Mouse (Mus musculus): Measurements from ENCODE around the gene Wfdc18.

Gene Wfdc18

DNA sequence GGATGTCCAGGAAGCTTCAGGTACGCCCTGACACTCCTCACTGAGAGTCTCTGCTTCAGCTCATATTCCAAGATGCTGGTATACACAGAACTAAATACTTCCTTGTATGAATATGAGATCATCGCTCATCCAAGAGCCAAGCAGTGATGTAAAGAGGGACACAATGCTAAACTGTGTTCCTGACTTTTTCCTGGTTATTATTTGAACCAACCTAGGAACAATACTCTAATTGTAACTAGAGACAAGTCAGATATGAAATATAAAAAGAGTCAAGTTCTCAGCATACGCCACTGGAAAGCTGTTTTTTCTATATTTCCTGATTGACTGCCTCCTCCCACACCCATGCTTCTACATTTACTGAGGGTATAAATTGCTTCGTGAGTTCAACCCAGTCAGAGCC lies at the start of gene Wfdc18:
TSS of gene Wfdc18 (plus strand) at position 301 of the 400 bp plus-strand sequence.
- DNase-seq (ENCODE audit: low read depth, low spot score), result peak; percentile 46

DNA sequence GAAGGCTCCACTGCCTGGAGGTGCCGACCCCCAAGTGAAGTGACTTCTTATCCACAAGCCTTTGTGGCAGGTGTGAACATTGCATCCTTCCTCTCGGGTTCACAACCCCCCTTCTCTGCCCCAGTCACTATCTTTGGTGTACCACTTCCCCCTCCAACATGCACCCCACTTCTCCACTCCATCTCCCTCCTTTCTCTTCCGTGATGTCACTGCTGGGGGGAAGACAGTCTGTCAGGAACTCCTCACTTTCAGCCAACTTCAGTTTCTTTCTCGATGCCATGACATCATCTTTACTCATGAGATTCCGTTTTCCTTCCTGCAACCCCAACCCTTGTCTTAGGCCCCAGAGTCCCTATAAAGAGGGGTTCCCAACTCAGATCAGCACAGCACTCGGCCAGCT lies 46.6 kb upstream of the Wfdc18 start, which contains the start of gene Ccl4:
TSS of gene Ccl4 (plus strand) at position 381 of the 400 bp plus-strand sequence.
- peak; percentile 19 for DNase-seq (ENCODE audit: low read depth, low spot score)

GRCm38 (mm10) chr11:83663532-83663931 lies 45.3 kb upstream of the Wfdc18 start:
- no peak for DNase-seq (ENCODE audit: low read depth, low spot score)

GRCm38 (mm10) chr11:83671743-83672142 lies 37.1 kb upstream of the Wfdc18 start:
- DNase-seq (ENCODE audit: low read depth, low spot score), result peak; percentile 7

DNA sequence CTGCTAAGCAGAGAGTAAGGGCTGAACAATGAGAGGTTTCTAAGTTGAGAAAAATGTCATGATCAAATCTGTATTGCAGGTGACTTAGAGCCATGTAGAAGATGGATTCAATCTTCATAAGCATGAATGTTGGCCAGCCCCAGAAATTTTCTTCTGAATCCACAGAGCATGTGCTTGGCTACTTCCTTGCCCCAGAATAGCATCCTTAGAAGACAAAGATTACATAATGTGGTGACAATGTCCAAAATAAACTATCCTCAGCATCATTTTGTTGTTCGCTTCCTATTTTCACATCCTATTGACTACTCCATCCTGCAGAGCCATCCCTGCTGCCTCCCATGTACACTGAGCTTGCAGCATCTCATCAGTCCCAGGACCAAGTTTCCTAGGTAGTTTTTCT lies 33.1 kb upstream of the Wfdc18 start:
- peak; percentile 8 for DNase-seq (ENCODE audit: low read depth, low spot score)

DNA sequence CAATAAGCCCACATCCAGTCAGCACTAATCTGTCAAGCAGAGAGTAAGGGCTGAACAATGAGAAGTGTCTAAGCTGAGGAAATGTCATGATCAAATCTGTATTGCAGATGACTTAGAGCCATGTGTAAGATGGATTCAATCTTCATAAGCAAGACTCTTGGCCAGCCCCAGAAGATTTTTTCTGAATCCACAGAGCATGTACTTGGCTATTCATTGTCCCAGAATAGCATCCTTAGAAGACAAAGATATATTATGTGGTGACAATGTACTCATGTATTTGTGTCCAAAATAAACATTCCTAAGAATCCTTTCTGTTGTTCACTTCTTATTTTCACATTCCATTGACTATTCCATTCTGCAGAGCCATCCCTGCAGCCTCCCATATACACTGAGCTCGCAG lies 18.9 kb upstream of the Wfdc18 start:
- DNase-seq (ENCODE audit: low read depth, low spot score), result no peak

DNA sequence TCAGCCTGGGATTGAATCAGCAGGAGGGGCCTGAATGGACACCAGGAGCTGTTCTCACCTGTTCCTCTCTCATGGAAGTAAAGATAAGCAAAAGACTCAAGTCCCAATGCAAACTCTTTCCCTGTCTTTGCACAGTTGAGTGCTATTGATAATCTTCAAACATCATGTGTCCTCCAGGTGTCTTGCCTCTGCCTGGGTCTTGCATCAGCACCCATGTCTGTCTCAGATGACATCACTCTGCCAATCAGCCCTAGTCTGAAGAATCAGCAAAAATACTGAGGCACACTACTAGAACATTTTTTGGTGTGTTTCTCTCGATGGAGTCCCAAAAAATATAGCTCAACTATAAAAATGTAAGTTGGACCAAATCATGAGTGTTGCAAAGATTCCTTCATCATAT lies 16.8 kb upstream of the Wfdc18 start:
- DNase-seq (ENCODE audit: low read depth, low spot score), result no peak

GRCm38 (mm10) chr11:83703705-83704104 lies 5.1 kb upstream of the Wfdc18 start, which contains the start of gene Wfdc17:
TSS of gene Wfdc17 (plus strand) at chr11:83703991.
- no peak for DNase-seq (ENCODE audit: low read depth, low spot score)

- DNase-seq (ENCODE audit: low read depth, low spot score), result peak; percentile 31
Observed at GRCm38 (mm10) chr11:83709683-83710082, 868 bp downstream of the Wfdc18 start.

DNA sequence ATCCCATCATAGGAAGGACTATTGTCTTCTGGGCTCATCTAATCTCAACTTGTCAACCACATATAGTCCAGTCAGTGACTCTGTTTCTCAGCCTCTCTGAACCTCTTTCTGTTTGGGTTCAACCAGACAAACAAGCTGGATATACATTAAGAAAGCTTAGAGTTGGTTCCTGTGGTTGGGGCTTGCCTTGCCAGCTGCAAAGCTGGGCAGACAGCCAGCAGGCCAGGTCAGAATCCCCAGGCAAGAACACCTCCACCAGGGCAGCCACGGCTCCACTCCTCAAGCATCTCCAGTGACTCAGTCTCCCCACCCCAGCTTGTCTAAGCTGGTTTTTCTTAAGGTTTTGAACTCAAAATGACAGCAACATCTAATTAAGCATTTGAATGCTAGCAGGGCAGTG lies 3.9 kb downstream of the Wfdc18 start:
- DNase-seq (ENCODE audit: low read depth, low spot score), result no peak

GRCm38 (mm10) chr11:83713925-83714324 lies 5.1 kb downstream of the Wfdc18 start:
- no peak for DNase-seq (ENCODE audit: low read depth, low spot score)

DNA sequence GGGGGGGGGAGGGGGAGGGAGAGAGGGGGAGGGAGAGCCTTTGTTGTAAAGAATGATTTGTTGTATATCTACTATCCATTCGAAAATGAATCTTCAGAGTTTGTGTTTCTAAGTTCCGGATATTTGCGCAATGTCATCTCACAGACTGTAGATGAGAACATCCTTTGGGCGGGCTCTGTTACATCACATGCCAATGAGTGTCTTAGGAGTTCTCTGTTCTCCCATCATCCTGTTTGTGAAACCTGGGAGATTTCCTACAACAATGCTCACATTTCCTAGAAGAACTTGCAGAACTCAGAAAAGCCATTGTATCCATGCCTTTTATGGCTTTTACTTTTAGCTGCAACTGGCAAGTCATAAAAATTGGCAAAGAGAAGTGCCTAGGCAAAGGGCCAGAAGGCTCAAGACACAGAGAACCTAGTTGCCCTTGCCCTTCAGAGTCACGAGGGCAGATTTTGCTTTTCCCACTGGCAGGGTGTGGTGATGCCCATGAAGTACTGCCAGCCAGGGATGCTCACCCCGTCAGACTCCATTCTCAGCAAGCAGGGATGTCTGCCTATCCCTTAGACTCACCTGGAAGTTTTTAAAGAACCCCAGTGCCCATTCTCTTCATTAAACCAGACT lies 8.3 kb downstream of the Wfdc18 start:
- no peak for DNase-seq (ENCODE audit: low read depth, low spot score)

GRCm38 (mm10) chr11:83720766-83721165 lies 12.0 kb downstream of the Wfdc18 start:
- no peak for DNase-seq (ENCODE audit: low read depth, low spot score)

DNA sequence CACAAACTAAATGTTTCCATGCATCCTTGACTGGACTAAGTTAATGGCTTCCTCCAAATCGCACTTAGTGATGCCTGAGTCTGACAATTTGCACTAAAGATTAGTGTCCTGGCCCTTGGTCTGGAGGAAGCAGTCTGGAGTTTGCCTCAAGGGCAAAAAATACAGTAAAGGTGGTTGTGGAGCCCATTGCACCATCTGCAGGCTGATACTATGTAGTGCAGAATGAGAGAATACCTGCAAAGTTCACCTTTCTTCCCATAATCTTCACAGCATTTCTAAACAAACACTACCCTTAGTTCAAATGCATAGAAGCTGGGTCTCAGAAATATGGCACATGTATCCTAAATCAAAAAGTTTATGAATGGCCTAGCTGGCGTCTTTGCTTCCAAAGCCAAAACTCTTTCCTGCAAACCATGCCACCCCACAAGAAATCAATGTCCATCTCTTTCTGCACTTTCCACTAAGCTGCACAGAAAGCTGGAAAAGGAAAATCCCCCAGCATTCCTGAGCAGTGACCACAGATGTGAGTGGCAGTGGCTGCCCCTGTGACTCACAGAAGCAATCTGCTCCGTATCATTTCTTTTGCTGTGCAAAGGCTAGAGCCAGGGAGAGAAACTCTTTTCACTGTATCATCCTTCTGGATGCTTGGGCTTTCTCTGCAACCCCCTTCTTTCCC lies 20.1 kb downstream of the Wfdc18 start:
- peak; percentile 27 for DNase-seq (ENCODE audit: low read depth, low spot score)

GRCm38 (mm10) chr11:83731116-83731515 lies 22.3 kb downstream of the Wfdc18 start:
- no peak for DNase-seq (ENCODE audit: low read depth, low spot score)

DNA sequence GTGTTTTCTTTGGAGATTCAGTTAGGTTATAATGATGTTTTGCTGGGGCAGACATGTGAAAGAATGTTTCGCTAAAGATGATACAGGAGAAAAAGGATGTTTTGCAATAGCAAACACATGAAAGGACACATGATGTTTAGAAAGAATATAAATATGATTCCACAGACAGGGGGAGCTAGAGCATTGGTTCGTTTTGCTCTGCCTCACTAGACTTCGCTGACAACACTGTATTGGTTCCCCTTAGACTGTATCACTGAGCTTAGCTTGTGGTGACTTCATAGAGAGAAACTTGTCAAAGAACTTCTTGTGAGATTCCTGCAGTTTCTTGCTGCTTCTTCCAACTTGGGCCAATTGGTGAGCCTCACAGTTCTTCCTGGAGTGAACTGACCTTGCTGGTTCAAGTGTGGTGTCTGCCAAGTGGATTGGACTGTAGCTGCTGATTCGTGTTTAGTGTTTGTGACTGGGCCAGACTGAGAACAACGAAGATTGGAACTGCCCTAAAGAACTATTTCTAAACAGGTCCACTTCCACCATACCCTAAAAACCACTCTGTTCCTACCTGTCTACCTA lies 24.3 kb downstream of the Wfdc18 start:
- DNase-seq (ENCODE audit: low read depth, low spot score), result no peak

DNA sequence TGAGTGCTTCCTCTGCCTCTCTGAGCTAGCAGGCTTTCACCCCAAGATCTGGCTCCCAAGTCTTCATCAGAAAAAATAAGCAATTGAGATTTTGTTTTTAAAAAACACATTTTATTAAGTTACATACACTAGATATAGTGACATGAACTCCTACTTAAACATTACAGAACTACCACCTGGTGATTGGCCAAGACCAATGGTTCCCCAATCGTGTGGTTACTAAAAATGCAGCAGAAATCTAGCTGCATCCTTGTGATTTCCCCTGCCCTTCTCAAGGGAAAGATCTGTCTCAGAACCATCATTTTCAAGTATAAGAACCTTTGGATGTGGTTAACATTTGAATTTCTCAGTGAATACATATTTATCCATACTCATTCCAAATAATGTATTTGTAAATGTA lies 25.4 kb downstream of the Wfdc18 start:
- no peak for DNase-seq (ENCODE audit: low read depth, low spot score)

DNA sequence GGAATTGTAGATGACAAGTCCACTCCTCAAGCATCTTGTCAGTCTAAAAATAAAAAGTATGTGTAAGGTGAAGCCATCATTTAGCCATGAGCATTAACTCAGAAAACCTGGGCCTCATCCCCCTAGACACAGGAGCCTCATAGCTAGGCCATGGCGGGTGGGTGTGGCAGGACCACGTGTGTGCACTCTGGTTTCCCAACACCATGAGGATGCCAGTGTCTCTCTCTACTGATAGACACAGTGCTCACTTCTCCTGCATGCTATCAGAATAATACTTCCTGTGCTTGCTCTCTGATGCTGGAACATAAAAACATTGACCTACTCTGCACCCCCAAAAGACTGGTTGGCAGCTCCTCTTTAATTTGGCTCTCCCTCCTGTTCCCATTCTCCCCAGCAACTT lies 27.1 kb downstream of the Wfdc18 start:
- no peak for DNase-seq (ENCODE audit: low read depth, low spot score)

- peak; percentile 10 for DNase-seq (ENCODE audit: low read depth, low spot score)
Observed at GRCm38 (mm10) chr11:83737109-83737558, 28.3 kb downstream of the Wfdc18 start.

GRCm38 (mm10) chr11:83739241-83739640 lies 30.4 kb downstream of the Wfdc18 start:
- peak; percentile 82 for DNase-seq (ENCODE audit: low read depth, low spot score)

- no peak for DNase-seq (ENCODE audit: low read depth, low spot score)
Observed at GRCm38 (mm10) chr11:83740443-83740991, 31.7 kb downstream of the Wfdc18 start.

DNA sequence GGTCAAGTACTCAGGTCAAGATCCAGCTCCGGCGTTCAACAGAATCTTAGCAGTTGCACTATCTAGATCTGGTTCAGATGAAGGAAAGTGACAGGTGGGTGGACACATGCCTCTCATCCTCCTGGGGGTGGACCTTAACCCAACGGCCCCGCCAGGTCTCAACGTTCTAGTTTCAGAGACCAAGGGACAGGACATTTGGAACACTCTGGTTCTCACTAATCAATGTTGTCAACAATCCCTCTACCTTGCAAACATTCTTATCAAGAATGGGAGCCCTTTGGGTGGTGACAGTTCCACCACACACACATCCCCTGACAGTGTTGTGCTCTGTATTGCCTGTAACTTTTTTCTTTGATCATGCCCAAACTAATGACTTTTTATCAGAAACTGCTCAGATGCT lies 33.0 kb downstream of the Wfdc18 start:
- no peak for DNase-seq (ENCODE audit: low read depth, low spot score)

Measured in brain, adult 2 months (tissue).